Mouse (Mus musculus) frontal cortex, postnatal 25 days (tissue): ENCODE results near the gene Abl1.

Experiments
- DNase-seq, 2 experiments: peaks; one replicate each; pipeline ENCODE4 v3.0.0; 2022; ENCODE audit warnings: low spot score in 2 of 2

Abl1 gene

DNA sequence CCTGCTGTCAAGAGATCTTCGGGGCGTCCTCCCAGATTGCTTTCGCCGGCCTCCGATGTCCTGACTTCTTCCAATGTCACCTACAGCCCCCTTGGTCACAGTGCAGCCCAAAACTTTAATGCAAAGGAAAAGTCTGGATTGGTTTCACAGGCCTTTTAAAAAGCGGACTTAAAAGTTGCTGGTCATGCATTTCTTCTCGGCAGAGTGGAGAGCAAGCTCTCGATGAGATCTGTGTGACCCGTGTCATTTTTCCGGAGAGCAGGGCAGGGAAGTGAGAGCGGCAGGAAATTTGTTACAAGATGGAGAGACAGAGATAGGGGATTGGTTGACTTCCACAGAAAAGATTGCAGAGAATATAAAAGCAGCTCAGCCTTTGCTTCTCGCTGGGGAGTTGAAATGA is 869 bp downstream of the Abl1 start:
- no peak for DNase-seq

DNA sequence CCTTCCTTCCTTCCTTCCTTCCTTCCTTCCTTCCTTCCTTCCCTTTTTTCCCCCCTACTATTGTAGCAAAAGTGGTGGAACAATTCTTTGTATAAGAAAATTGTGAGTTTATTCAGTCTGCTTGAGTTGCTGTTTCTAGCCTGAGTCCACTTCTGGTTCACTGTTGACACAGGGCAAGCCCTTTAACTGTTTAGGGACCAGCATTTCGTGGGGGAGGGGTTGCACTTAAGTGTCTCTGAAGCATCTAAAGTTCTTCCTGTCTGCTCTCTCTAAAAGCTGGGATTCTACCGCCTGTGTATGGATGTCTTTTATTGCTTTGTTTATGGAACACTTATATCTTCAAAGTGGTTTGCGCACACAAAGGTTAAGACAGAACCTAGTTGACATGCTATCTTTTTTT is 1.9 kb downstream of the Abl1 start:
- no peak for DNase-seq

DNA sequence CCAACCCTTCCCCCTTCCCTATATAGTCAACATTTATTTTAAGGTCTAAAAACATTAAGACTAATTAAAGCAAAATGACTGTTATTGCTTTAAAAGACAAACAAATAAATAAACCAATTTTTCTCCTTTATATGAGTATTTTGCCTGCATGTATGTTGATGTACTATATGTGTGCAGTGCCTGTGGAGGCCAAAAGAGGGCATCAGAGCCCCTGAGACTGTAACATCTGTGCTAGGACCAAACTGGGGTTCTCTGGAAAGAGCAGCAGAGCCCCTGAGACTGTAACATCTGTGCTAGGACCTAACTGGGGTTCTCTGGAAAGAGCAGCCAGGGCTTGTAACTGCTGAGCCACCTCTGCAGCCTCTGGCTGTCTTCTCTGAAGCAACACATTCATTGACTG is 10.0 kb downstream of the Abl1 start:
- DNase-seq = no peak

DNA sequence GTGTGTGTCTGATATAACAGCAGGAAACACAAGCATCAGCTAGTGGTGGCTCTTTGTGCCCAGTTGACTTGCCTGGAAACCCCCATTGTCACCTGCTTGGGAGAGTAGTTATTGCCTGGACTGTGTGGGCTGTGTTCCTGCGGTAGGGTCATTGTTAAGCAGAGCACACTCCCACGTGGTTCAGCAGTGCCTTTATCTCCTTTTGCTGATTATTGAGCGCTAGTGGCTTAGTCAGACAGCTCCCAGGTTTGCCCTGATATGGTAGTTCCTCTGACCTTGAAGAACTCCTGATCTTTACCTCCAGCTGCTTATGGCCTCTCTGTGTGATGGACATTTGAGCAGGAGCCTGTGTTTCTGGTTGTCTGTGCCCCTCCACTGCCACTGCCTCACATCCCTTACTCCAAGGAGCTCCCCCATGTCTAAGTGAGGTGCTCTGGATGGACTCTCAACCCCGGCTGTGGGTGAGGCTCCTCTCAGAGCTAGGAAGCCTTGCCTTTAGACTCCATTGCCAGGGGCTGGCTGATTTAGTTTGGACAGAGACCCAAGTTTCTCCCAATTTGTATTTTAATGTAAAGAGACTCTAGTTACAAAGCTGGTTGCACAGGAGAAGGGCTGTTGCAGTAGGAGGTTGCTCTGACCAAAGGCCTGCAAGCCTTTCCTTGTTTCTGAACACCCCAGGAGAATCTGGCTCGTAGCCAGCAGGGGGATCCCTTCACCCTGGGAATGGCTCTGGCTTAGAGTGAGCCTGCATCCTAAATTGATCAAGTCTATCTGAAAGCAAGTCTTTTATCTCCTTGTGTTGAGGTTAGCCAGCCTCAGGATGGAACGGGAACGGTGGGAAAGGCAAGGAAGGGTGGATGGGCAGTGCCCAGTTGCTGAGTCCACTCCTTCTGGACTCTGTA is 12.6 kb downstream of the Abl1 start:
- DNase-seq = no peak

DNA sequence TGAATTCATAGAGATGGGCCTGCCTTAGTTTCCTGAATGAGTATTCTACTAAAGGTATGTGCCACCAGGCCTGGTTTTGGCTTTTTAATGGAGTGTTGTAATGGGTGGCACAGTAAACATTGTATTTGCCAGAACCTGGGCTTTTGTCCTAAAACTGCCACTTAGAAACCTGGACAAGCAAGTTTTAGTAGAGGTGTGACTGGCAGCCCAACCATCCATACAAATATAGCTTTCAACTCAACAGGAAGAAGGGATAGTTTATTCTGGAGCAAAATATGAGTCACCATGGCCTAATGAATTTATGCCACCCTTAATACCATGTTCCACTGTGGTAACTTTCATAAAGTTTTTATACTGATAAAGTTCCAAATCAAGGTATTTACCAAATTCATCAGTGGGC is 15.1 kb downstream of the Abl1 start:
- DNase-seq = no peak

DNA sequence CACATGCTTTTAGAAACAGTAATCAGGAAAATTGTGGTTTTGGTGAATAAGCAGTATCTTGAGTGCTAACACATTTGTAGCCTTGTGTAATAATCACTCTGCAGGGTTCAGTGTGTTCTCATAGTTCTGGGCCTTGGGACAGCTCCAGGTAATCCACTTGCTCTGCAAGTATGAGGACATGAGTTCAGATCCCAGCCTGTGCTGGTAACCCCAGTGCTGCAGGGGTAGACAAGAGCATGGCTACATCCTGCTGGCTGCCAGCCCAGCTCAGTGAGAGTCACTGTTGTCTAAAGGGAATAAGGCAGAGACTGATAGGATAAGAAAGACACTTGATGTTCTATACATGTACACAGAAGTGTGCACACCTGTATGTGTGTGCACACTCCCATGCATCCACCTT is 17.7 kb downstream of the Abl1 start:
- DNase-seq = no peak

DNA sequence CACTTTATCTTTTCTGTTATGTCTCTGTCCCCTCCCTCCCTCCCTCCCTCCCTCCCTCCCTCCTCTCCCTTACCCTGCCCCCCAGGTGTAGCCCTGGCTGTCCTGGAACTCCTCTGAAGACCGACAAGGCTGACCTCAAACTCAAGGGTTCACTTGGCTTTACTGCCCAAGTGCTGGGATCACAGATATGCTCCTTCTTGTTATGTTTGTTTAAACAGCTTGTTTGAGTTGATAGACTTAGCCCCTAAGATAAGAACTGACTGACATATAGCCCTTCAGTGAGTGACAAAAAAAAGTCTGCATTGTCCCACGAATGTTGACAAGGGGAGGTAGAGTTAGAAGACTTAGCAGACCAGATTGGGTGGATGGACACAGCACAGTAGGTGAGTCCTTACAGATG is 18.4 kb downstream of the Abl1 start:
- no peak for DNase-seq

DNA sequence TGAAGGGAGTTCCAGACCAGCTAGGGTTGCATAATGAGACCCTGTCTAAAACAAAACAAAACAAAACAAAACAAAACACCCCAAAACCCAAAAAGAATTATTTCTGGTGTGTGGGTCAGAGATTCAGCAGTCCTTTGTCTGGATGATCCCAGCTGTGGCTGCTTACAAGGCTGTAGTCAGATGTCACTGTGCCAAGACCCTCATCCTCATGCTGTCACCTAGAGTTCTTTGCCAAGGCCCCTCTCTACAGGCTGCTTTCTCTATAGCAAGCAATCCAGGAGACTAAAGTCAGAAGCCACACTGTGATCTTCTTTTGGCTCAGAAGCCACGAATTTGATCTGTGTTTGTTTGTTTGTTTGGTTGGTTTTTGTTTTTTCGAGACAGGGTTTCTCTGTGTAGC is 24.5 kb downstream of the Abl1 start:
- no peak for DNase-seq

DNA sequence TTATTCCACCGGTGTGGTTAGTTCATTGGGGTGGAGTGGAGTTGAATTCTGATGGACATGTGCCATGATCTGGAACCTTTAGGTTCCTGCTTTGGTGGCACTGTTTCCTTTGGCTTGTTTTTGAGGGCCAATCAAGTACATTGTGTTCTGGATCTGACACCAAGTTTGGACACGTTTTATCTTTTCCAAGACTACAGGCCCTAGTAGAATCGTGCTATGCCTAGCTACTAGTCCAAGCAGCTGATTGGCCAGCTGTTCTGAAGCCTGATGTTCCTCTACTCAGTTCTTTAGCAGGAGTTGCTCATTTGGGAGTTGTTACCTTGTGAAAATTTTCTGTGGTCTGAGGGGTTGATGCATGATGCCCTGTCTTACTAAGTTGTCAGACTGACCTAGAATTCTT is 25.6 kb downstream of the Abl1 start:
- no peak for DNase-seq

DNA sequence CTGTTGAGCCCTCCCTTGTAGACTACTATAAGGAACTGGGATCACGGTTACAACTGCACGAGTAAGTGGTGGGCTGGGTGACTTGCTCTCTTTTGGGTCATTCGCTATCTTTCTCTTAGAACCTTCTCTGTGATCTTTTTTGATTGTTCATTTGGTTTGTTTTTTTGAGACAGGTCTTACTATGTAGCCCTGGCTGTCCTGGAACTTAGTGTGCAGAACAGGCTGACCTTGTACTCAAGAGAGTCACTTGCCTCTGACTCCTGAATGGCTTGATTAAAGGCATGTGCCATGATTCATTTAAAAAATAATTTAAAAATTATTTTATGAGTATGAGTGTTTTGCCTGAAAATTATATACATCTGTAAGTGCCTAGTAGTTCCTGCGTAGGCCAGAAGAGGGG is 26.6 kb downstream of the Abl1 start:
- no peak for DNase-seq

DNA sequence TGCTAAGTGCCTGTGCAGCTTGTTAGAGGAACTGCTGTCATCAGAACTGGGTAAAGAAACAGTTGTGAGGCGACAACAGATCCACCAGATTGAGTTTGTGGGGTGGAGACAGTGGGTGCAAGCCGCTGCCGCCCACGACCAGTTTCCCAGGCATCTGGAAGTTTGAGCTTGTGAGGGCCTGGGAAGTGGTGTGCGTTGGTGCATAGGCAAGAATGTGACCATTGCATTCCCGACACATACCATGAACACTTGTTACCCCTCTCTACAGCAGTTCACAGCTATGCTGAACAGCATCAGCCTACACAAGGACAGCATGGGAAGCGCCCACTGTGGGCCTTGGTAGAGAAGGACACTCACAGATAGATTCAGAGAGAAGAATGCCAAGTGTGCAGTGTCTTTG is 27.8 kb downstream of the Abl1 start:
- DNase-seq = peak; percentile 12 to 35

DNA sequence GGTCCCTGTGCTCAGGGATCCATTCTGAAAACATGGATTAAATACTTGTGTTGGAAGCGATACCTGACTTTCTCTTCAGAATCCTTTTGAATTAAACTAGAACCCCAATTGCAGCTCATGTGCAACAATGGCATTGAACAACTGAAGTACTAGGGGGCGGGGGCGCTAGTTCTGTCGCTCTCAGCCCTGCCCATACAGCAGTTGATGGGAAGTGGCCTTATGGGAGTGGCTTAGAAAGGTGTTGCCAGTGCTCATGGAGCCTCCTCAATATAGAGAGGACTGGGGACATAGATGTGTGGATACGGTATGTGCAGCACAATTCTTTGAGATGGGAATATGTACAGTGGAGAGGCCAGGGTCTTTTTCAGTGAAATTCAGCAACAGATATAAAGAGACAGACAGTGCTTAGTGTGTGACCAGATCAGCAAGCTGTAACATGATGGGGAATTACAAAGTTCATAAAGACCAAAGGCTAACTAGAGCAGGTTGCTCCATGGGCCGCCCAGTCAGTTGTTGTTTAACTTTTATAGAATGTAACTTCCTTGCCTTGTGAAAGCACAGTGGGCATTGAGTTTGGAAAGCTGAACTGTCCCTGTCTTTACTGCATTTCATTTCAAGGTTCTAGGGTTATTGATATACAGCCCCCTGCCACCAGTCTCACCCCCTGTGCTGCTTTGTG is 31.2 kb downstream of the Abl1 start:
- DNase-seq = no peak

DNA sequence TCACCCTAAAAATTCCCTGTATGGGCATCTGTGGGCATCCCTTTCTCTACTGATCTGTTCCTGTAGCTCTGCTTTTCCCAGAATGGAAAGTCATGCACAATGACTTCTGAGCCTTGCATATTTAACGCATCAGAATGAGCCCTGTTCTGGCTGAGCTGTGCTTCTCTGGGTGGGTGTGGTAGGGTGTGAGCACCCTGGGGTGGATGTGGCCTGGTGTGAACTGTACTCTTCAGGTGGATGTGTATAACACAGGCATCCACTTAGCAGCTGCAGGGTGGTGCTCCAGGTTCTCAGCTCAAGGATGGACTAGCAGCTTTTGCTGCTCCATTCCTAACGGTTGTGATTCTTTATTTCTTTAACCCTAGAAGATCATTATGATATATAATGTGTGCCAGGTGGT is 31.8 kb downstream of the Abl1 start:
- no peak for DNase-seq

DNA sequence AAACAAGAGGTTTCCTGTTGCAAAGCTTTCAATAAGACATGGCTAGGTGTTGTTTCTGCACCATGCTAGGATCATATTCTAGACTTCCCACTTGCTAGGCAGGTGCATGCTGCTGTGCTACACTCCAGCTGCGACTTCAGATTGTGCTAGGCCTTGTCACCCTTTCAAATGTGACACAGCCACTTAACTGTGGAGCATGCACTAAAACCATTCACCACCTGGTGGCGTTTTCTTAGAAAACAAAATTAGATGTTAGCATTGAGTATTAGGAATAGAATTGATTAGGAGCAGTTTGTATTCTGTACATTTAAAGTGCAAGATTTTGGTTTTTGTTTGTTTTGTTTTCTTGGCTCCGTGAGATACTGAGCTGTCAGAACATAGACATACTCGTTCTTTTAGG is 32.6 kb downstream of the Abl1 start:
- no peak for DNase-seq

DNA sequence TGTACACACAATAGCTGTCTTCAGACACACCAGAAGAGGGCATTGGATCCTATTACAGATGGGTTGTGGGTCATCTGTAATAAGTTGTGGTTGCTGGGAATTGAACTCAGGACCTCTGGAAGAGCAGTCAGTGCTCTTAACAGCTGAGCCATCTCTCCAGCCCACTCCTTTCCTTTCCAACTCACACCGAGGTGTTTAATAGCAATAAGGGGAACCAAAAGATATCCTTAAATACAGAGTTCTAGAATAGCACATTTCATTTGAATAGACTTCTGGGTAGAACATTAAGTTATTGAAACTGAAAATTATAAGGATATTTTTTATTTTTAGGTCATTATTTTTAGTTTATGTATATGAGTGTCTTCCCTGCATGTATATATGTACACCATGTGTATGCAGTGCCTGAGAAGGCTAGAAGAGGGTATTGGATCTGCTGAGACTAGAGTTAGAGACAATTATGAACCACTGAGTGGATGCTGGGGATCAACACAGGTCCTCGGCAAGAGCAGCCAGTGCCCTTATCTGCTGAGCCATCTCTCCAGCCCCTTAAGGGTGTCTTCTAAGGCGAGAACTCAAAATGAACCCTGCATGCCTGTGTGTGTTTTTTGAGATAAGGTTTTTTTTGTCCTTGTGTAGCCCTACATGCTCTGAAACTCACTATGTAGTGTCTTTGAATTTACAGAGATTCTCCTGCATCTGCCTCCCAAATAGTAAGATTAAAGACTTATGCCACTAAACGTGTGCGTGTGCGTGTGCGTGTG is 36.7 kb downstream of the Abl1 start:
- no peak for DNase-seq

DNA sequence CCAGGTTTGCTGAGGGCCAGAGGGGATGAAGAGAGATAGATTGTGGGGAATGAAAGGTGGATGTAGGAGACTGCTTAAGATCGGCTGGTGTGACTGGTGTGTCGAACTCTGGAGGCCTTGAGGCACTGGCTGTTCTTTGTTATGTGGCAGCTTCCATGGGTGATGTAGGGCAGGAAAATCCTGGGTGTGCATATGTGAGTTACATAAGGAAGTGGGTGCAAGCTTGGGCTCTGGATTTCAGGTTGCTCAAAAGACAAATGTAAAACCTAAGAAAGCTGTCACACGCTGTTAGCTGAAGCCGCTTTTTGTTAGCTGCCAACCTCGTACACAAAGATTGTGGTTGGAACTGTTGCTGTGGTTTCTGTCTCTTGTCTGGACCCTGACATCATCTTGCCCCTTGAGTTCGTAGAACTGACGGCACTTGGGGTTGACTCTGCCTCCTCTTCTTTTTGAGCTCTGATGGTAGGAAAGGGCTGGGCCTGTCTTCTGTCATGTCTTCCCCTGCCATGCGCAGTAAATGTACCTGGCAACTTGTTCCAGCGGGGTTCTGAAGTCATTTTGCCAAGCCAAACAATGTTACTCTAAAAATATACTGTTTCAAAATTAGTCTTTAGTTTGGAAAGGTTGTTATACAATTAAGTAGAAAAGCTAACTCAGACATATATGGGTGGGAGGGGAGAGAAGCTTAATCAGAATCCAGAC is 39.6 kb downstream of the Abl1 start:
- DNase-seq = no peak

DNA sequence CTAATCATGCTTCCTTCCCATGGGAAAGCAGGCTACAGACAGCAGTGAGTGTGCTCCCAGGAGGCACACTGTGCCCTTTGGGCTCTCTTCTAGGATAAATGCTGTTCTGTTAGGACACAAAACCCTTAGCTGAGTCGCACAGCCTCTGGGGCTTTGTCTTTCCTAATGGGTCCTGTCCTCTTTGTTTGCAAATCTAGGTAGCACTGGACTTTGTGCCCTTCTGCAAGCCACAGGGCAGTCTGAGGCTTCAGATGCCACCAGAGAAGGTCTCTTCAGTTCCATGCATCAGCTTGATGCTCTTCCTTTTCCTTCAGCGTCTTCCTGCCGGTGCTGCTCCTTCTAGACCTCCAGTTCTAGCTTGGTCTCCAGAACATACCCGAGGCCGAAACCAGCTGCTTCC is 42.5 kb downstream of the Abl1 start:
- DNase-seq = no peak

DNA sequence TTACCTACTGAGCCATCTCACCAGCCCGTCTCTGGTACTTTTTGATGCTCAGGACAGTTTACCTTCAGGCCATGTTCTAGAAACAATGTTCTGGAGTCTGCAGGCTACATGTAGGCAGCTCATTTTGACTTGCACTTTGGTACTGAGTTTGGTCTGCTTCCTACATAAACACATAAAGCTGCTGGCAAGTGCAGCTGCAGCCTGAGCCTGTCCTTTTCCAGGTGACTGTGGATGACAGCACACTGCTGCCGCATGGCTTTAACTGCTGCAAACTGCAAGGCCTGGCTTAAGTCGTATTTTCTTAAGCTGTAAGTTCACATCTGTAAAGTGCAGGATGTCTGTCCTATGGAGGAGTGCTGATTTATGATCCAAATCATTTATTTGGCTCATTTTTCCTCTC is 44.3 kb downstream of the Abl1 start:
- no peak for DNase-seq

DNA sequence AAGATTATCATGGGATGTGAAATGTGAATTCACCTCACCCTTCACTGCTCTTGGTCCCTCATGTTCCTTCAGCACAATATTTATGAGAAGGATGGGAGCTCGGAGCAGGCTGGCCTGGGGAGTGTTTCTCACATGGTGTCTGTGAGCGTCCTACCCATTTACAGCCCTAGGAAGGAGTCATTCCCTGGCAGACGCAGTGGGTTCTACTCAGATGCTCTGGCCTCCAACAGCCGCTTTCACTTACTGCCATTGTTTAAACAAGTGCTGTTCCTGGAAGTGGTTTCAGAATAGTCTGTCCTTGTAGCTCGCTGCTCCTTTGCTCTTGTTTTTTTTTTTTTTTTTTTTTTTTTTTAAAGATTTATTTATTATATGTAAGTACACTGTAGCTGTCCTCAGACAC is 45.4 kb downstream of the Abl1 start:
- no peak for DNase-seq

DNA sequence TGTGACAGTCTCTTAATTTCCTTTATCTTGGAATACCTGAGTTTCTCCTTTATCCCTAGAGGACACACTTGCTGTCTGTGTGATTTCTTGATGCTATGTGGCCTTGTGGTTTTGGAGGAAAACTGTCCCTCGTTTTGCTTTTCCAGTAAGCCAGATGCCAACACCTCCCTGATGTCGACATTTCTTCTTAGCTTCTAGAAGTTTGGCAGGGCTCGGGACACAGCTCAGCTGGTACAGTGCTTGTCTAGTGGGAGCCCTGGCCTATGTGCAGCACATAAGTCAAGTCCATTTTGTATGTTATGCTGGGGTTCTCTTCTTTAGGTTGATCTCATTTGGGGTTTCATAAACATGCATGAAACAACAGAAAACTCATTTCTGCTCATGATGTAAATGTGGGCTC is 50.9 kb downstream of the Abl1 start:
- DNase-seq = no peak

DNA sequence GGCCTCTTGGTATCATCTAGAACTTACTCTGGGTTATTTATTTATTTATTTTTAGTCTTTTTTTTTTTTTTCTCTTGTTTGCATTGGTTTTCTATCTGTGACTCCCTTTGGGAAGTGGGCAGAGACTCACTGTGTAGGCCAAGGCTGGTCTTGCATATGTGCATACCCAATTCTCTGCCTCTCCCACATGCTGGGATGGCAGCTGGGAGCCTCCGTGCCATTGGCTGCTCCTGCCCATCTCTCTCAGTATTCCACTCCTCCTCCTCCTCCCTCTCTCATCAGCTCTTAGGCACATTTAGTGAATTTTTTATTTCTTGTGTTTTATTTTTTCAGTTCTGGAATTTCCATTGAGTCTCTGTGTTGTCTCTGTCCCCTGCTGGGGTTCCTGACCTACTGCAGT is 53.6 kb downstream of the Abl1 start:
- DNase-seq = no peak

DNA sequence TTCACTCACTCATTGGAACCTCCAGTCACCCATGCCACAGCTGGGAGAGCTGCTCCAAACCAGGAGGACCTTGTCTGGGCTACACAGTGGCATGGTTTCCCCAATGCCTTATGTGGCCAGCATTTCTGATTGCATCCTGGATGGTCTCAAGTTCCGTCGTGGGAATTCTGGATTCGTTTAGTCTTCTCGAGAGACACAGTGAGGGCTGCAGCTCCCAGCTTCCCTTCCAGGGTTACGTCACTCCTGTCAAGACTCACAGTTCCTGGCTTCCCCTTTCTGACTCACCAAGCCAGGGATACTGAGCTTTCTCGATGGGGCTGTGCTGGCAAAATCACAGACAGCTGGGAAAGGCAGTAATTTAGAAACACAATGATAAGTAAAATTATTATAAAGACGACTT is 54.0 kb downstream of the Abl1 start:
- DNase-seq = no peak
